ENCODE assay signal across 17 mouse cellular contexts in genomic region chr13:8056122-8056818, GRCm38 (mm10).
DNase-seq lines count a peak whose midpoint lies in the region; ATAC-seq and TF ChIP-seq lines count a peak whose summit lies in the region.
"Had no signal": no experiment of that assay in that cellular context is flagged by ENCODE, and none has a peak within 500 bp of the region (broad histone marks: within the 10 kb centered on the region; RNA-seq: fewer than 3 reads in every experiment).

No protein-coding gene starts in this region.

- H3K27me3 ChIP-seq in embryonic facial prominence, embryonic 11.5 days (ENCODE audit: control insufficient read depth, insufficient read depth, low read length), result no peaks in the 10 kb centered on the region
- H3K27me3 ChIP-seq in thymus, adult 2 months (ENCODE audit: control insufficient read depth, insufficient read depth, low read length), result no peaks in the 10 kb centered on the region
- H3K27me3 ChIP-seq: heart, embryonic 12.5 days; midbrain, embryonic 12.5 days had no signal

- no peak for TF ChIP-seq POLR2A in thymus, adult 2 months (IDR thresholded peaks at IDR 0.05; ENCODE audit: control insufficient read depth, extremely low read depth, insufficient read depth, low read length, poor library complexity)

- H3K9me3 ChIP-seq in embryonic facial prominence, embryonic 11.5 days (replicated peaks; ENCODE audit: control insufficient read depth, low read length), result no peaks in the 10 kb centered on the region
- H3K9me3 ChIP-seq: midbrain, embryonic 12.5 days had no signal

- peak; percentile 1 to 3 for DNase-seq in layer of hippocampus, adult 18-20 months (ENCODE audit: low spot score in 2 of 2)
- DNase-seq in layer of hippocampus, postnatal 36 days, result no peak
- peak; percentile 40 for DNase-seq in Muller cell, postnatal 12 days (ENCODE audit: inconsistent ontology term)
- peak; percentile 13 for DNase-seq in embryonic facial prominence, embryonic 11.5 days (ENCODE audit: low spot score)
- DNase-seq in left cerebral cortex, postnatal 36 days (ENCODE audit: low spot score in 2 of 2), result peak; percentile 12 to 14
- no peak for DNase-seq in adrenal gland, adult (ENCODE audit: inconsistent age in 2 of 2, low spot score in 1 of 2)
- DNase-seq in thymus, adult 2 months, result no peak
- DNase-seq: adrenal gland, postnatal 36 days; cerebellum, adult 11 months; gastrocnemius, postnatal 25 days; heart, postnatal 4 days; kidney, postnatal 10 days; lung, postnatal 36 days had no signal

- no peak overlapping the region for H3K9ac ChIP-seq in embryonic facial prominence, embryonic 11.5 days (replicated peaks; ENCODE audit: low read length)
- H3K9ac ChIP-seq: heart, embryonic 12.5 days; midbrain, embryonic 12.5 days had no signal

- ATAC-seq in embryonic facial prominence, embryonic 11.5 days (replicated peaks; ENCODE audit: insufficient number of reproducible peaks, low FRiP score, low TSS enrichment, low read depth), result no peak
- ATAC-seq: inflammation-experienced regulatory T-cells, adult 6 months had no signal

- no peak overlapping the region for H3K4me3 ChIP-seq in embryonic facial prominence, embryonic 11.5 days (ENCODE audit: low read depth, low read length)
- H3K4me3 ChIP-seq in thymus, adult 2 months (ENCODE audit: control insufficient read depth, insufficient read depth, low read length), result no peak overlapping the region
- H3K4me3 ChIP-seq: erythroblast, embryonic 14.5 days; heart, embryonic 12.5 days; midbrain, embryonic 12.5 days had no signal

- H3K4me1 ChIP-seq in embryonic facial prominence, embryonic 11.5 days (ENCODE audit: control insufficient read depth, insufficient read depth, low read length), result no peaks in the 10 kb centered on the region
- no peaks in the 10 kb centered on the region for H3K4me1 ChIP-seq in thymus, adult 2 months (replicated peaks; ENCODE audit: control insufficient read depth, insufficient read depth, low read length)
- H3K4me1 ChIP-seq: heart, embryonic 12.5 days; midbrain, embryonic 12.5 days had no signal

- no peak for TF ChIP-seq CTCF in thymus, adult 2 months (IDR thresholded peaks at IDR 0.05; ENCODE audit: borderline replicate concordance, control insufficient read depth, extremely low read depth, insufficient read depth, low read length, poor library complexity)

- H3K27ac ChIP-seq in embryonic facial prominence, embryonic 11.5 days (replicated peaks; ENCODE audit: low read depth, low read length), result no peak overlapping the region
- H3K27ac ChIP-seq in thymus, adult 2 months (ENCODE audit: control insufficient read depth, insufficient read depth, low read length), result no peak overlapping the region
- H3K27ac ChIP-seq: midbrain, embryonic 12.5 days had no signal

- intact Hi-C loops in left cerebral cortex, postnatal 36 days (cut with DNase I), result no loop called here

- 60% methylated on average over 4 of the region's 4 CpGs for whole genome bisulfite sequencing in embryonic facial prominence, embryonic 11.5 days
- 93% methylated on average over 4 of the region's 4 CpGs for WGBS in thymus, adult 2 months

- no peaks in the 10 kb centered on the region for H3K36me3 ChIP-seq in embryonic facial prominence, embryonic 11.5 days (replicated peaks; ENCODE audit: control insufficient read depth, insufficient read depth, low read depth, low read length)
- H3K36me3 ChIP-seq in thymus, adult 2 months (ENCODE audit: control insufficient read depth, insufficient read depth, low read length), result no peaks in the 10 kb centered on the region
- H3K36me3 ChIP-seq: heart, embryonic 12.5 days; midbrain, embryonic 12.5 days had no signal

- no peak overlapping the region for H3K4me2 ChIP-seq in embryonic facial prominence, embryonic 11.5 days (ENCODE audit: low read depth, low read length)
- H3K4me2 ChIP-seq: heart, embryonic 12.5 days; midbrain, embryonic 12.5 days had no signal

Comparison
In these comparisons a context has a peak if more than half of its experiments do, and no peak if none do; other contexts are left out.
1. DNase-seq: peak in layer of hippocampus, adult 18-20 months (2 of 2), Muller cell, postnatal 12 days (single experiment), embryonic facial prominence, embryonic 11.5 days (single experiment) and left cerebral cortex, postnatal 36 days (2 of 2); none in layer of hippocampus, postnatal 36 days (0 of 2), adrenal gland, adult (0 of 2) and thymus, adult 2 months (single experiment).